Mouse (Mus musculus): ENCODE results near the gene Orai3.
"Not testable (repeated sequence)": the region's sequence is repeated elsewhere in the genome, so short reads cannot be mapped to it uniquely, and the experiment has no call there.

Gene Orai3

DNA sequence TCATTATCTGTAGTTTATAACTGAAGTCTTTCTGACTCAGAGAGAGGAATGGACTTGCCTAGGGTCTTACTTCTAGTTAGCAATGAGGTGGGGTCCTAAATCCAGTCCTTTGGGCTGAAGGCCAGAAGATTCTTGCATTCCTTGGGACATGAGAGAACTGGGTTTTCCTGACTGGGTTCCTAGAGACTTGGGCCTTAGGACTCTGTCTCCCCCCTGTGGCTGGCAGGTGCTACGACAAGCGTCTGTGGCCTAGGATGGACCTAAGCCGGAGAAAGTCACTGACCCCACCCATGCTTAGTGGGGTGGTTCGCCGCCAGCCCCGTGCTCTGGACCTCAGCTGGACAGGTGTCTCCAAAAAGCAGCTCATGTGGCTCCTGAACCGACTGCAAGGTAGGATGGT is 8.6 kb upstream of the Orai3 start:
- DNase-seq (ENCODE audit: low read depth in 1 of 2, low spot score in 2 of 2) = no peak

DNA sequence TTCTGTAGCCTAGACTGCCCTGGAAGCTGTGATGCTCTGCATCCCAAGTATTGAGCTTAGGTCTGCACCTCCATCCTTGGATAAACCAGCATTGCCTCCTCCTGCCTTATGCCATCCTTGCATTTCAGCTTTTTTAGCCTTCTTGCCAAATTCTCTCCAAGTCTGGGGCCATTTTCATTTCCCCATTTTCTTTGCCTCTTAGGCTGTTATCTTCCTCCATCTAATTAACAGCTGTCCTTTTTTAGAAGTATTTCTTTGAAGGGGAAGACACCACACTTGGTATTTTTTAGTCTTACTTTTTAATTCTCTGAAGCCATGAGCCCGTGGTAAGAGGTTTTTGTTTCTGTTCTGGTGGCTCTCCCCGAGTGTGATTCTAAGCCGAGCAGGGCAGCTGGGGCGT is 6.0 kb upstream of the Orai3 start:
- DNase-seq (ENCODE audit: low read depth in 1 of 2, low spot score in 2 of 2) = no peak

- DNase-seq (ENCODE audit: low read depth in 1 of 2, low spot score in 2 of 2) = no peak
Measured at GRCm38 (mm10) chr7:127765756-127766155, 3.9 kb upstream of the Orai3 start.

DNA sequence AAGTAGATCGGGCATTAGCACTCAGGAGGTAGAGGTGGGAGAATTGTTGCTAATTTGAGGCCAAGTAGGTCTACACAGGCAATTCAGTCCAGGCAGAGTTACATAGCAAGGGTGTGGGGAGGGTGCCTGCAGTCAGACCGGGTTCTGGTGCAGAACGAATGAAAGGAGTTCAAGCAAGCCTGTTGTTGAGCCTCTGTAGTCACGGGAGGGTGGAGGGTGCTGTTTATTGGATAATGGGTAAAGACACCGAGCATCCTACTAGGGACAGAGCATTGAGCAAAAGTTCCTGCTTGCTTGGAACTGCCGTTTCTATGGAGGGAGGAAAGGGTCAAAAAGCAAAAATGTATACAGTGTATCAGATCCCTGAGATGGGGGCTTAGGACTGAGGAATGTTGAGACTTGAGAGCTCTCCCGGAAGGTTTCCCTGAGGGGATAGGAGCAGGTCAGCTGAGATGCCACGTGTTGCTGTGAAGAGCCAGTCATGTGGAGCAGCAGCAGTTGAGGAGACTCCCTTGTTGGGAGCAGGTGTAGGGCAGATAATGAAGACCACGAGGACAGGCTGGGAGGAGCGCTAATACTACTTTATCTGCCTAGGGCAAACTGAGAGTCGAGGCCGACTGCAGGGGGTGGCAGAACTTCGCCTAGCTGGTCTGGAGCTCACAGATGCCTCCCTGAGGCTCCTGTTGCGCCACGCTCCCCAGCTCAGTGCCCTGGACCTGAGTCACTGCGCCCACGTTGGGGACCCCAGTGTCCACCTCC is 2.6 kb upstream of the Orai3 start:
- DNase-seq (ENCODE audit: low read depth in 1 of 2, low spot score in 2 of 2) = no peak

GRCm38 (mm10) chr7:127767671-127768345 is 1.8 kb upstream of the Orai3 start:
- no peak for DNase-seq (ENCODE audit: low read depth in 1 of 2, low spot score in 2 of 2)

- DNase-seq (ENCODE audit: low read depth in 1 of 2, low spot score in 2 of 2) = no peak
Measured at GRCm38 (mm10) chr7:127768346-127768996, 1.1 kb upstream of the Orai3 start.

DNA sequence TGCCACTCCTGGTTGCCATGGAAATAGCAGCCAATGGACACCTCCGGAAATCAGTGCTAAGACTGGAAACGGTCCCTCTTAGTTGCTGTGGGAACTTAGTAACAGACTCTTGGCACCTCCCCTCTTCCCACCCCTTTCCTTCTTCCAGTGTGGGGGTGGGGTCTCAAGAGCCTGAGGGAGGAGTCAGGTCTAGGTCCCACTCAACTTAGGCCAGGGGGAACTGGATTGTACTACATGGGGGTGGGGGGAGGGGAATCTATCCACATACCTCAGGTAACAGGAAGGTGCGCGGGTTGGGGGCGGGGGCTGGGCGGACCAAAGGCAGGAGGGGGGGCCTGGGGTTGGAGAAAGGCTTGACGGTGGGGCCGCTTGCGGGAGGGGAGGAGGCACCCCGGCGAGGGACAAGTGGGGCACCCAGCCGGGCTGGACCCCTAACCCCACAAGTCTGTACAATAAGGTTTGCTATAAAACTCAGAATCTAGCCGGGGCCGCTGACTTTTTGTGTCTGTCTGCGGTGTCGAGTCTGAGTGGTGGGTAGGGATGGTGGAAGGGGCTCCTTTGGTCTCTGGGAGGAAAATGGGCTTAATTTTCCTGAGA is 520 bp upstream of the Orai3 start:
- peak; percentile 77 to 79 for DNase-seq (ENCODE audit: low read depth in 1 of 2, low spot score in 2 of 2)

DNA sequence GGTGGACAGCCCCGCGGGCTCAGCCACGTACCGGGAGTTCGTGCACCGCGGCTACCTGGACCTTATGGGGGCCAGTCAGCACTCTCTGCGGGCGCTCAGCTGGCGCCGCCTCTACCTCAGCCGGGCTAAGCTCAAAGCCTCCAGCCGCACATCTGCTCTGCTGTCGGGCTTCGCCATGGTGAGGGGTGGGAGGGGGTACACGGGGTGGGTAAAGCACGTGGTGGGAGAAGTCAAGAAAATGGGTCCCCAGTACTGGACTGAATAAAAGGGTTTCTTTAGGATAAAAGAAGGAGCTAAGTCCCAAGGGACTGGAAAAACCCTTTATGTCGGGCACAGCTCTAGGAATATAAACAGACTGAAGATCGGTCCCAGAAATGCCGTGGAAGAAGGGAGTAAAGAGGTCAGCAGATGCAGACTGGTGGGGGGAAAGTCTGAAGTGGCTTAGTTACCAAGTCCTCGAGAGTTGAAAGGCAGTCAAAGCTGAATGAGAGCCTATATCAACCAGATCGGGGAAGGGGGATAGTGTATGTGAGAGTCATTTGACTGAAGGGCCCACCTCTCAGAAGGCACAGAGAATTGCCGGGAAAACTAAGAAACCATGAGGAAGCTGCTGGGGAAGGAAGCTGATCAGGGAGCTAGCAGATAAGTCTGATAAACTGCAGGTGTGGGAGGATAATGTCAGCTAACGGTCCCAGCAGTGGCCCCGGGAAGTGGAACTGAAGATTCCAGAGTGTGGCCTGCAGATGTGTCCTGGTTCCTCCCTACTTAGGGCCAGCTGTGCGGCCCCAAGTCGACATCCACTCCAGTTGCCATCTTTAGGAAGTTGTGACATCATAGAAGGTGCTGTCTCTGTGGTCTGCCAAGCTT is 657 bp downstream of the Orai3 start:
- no peak for DNase-seq (ENCODE audit: low read depth in 1 of 2, low spot score in 2 of 2)

DNA sequence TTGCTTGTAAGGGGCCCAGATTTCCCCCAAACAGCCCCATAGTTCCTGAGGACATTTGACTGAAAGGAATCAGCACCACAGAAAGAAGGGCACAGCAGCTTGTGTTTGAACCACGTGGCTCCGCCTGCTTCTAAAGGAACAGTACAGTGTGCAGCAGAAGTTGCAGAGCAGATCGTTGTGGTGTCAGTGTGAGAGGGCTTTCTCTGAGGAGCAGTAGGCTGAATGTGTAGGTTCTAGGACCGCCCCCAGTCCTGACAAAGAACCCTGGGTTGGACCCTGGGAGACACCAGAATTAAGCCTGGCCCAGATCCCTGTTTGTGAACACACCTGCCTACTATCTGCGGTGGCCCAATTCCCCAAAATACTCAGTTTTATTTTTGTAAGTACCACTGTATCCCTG is 1.6 kb downstream of the Orai3 start:
- no peak for DNase-seq (ENCODE audit: low read depth in 1 of 2, low spot score in 2 of 2)

DNA sequence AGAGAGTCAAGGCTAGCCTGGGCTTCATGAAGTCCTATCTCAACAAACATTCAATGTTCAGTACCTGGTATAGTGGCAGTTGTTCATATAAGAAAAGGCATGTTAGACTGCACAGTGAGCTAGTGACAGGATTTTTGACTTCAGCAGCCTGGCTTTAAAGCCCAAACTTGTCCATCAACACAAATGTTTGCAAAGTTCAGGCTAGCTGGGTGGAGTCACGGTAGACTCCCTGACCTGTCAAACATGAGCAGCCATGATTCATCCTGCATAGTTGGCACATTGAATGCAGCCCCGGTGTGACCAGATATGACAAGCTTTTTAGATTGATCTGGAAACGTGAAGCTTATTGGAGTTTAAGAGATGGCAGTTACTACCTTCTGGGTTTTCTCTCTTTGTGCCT is 2.5 kb downstream of the Orai3 start:
- DNase-seq (ENCODE audit: low read depth in 1 of 2, low spot score in 2 of 2) = no peak

DNA sequence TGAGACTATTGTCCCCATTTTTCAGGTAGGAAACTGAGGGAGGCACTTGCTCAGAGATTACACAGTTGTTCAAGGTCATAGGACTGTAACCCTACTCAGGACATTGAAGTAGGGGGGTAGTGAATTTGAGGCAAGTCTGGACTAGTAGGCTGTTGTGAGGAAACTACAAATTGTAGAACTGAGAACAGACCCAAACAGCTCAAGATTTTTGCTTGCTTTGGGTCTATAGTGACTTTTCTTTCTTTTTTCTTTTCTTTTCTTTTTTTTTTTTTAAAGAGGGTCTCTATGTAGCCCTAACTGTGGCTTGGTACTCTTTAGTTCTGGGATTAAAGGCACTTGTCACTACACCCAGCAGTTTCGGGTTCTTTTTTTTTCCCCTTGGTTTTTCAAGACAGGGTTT is 2.9 kb downstream of the Orai3 start:
- DNase-seq (ENCODE audit: low read depth in 1 of 2, low spot score in 2 of 2) = no peak

DNA sequence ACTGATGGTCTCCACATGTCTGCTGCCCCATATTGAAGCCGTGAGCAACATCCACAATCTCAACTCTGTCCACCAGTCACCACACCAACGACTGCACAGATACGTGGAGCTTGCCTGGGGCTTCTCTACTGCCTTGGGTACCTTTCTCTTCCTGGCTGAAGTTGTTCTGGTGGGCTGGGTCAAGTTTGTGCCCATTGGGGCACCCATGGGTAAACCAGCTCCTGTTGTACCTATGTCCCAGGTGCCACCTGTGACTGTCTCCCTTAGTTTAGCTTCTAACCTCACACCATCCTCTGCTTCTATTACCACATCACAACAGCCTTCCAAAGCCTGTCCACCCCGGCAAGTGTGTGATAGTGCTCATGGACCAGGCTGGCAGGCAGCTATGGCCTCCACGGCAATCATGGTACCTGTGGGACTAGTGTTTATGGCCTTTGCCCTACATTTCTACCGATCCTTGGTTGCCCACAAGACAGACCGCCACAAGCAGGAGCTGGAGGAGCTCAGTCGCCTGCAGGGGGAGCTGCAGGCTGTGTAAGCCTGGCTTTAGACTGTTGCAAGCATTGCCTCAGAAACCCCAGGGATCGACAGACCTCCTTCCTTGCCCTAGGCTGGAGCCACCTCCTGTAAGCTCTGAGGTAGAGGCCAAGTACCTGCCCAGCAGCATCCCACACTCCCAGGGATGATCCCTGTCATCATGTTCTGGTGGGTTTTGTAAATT is 4.2 kb downstream of the Orai3 start:
- peak in 1 of 2 experiments; percentile 56 for DNase-seq (ENCODE audit: low read depth in 1 of 2, low spot score in 2 of 2)

DNA sequence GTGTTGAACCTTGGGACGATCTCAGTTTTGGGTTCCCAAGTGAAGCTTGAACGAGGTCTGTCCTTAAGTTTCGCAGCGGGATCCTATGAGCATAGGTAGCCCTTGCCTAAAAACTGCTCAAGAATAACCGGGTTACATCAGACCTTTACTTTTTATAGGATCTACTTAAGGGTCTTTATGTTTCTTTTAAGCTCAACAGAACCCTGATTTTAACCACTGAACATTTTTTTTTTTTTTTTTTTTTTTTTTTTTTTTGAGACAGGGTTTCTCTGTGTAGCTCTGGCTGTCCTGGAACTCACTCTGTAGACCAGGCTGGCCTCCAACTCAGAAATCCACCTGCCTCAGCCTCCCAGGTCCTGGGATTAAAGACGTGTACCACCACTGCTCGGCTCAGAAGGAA is 6.2 kb downstream of the Orai3 start:
- not testable (repeated sequence) for DNase-seq (ENCODE audit: low read depth in 1 of 2, low spot score in 2 of 2)

DNA sequence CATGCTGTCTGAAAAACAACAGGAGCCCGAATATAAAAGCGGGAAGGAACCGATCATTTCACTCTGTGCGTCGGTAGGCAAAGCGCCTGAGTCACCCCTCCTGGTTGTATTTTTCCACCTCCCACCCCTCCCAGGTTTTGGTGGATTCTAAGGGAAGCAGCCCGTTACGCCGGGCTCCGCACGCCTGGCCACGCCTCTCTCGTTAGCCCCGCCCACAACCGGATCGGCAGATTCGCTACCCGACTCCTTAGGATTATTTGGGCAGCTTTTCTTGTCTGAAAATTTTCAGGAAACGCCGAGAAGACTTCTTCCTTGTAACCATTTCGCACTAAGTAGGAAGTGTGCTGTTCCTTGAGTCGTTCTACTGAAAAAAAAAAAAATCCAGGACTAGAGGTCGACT is 6.8 kb downstream of the Orai3 start, which contains the start of gene Setd1a:
Setd1a (plus strand) TSS at position 245 of the 400 bp plus-strand sequence.
- peak in 1 of 2 experiments; percentile 65 for DNase-seq (ENCODE audit: low read depth in 1 of 2, low spot score in 2 of 2)

DNA sequence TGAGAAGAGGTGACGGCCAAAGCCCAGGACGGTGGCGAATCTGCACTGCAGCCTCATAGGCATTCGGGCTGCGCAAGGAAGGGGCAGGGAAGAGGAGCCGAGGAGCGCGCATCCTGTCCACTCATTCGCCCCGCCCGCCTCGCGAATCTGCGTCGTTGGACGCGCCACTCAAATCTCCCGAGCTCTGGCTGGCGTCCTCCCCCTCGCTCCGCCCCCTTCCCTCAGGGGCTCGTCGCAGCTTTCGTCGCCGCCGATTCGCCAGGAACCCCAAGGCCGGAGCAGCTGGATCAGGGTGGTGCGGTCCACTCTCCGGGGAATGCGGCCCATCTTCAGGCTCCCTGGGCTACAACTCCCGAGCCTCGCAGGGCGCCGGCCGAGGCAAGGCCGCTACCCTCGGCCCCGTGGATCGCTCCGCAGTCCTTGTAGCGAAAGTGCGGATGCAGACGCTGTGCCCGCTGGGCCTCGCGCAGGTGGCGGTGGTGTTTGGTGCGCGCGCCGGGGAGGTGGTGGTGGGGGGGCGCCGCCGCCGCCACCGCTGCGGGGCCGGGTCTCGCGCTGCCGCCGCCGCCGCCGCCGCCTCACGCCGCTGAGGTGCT is 7.4 kb downstream of the Orai3 start:
- DNase-seq (ENCODE audit: low read depth in 1 of 2, low spot score in 2 of 2) = peak; percentile 86 to 92

- no peak for DNase-seq (ENCODE audit: low read depth in 1 of 2, low spot score in 2 of 2)
Measured at GRCm38 (mm10) chr7:127777474-127778266, 8.1 kb downstream of the Orai3 start.

DNA sequence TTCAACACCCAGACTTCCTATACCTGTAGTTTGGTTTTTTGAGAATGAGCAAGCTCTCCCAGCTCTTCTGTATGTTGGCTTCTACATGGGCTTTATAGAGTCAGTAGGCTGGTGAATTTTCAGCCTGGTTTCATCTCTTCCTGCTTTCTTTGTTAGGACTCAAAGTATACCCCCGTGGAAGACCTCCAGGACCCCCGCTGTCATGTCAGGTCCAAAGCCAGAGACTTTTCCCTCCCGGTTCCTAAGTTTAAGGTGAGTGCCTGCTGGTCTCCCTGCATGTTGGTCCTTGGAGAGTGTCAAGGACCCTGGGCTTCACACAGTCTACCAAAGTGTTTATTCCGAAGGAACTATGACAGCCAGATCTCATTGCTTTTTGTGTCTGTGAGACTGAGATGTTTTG is 8.7 kb downstream of the Orai3 start:
- no peak for DNase-seq (ENCODE audit: low read depth in 1 of 2, low spot score in 2 of 2)

DNA sequence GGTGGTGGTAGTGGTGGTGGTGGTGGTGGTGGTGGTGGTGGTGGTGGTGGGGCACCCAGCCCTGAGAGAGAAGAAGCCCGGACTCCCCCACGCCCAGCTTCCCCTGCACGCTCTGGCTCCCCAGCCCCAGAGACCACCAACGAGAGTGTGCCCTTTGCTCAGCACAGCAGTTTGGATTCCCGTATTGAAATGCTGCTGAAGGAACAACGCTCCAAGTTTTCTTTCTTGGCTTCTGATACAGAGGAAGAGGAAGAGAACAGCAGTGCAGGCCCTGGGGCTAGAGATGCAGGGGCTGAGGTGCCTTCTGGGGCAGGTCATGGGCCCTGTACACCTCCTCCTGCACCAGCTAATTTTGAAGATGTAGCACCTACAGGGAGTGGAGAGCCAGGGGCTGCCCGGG is 15.7 kb downstream of the Orai3 start, which contains the start of gene Gm49388:
Gm49388 (plus strand) TSS at position 301 of the 400 bp plus-strand sequence.
- no peak for DNase-seq (ENCODE audit: low read depth in 1 of 2, low spot score in 2 of 2)
